Mouse (Mus musculus): ENCODE results near the gene Med20.

DNA sequence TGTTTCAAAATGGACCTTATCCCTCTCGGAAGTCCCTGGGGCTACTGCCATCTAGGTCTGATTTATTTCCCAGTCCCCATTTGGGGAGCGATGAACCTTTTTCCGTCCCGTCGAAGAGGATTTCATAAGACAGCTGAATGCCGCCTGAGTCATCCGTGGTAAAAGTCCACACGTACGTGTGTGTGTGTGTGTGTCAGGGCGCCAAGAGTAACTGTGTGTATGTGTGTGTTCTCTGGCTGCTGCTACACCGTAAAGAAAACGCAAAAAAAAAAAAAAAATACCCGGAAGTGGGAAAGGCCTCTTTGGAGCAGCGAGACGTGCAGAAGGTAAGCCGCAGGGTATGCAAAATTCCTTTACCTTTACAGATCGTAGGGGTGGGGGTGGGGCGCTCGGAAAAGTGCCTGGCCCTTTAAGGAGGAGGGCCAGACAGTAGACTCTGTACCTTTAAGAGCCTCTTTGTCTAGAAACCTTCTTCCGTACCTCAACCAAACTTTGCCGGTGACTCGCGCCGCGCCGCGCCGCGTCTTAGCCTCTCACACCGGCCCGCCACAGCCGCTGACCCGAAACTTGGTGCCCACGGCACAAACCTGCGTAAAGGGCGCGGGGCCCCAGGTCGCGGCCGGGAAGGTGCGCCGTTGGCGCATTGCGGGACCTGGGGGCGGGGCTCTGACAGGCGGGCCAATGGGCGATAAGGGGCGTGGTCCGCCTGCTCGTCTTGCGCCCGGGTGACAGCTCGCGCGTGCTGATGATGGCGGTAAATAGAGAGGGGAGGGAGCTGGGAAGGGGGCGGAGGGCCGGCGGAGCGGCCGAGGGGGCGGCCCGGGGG lies 17.7 kb downstream of the Med20 start:
- TF ChIP-seq GATA1 (IDR thresholded peaks at IDR 0.05; ENCODE audit: borderline replicate concordance, low read length) = no peak
- no peak for TF ChIP-seq FLI1 (IDR thresholded peaks at IDR 0.05; ENCODE audit: low read length)

All from megakaryocyte, embryonic 14.5 days (primary cell).